13 mouse cellular contexts compared by ENCODE assay signal in genomic region chr13:90823877-90824276, GRCm38 (mm10).
DNase-seq lines count a peak whose midpoint lies in the region; ATAC-seq and TF ChIP-seq lines count a peak whose summit lies in the region.
"Had no signal": no experiment of that assay in that cellular context is flagged by ENCODE, and none has a peak within 500 bp of the region (broad histone marks: within the 10 kb centered on the region; RNA-seq: fewer than 3 reads in every experiment).

No protein-coding gene starts in this region.

- peak; percentile 22 for DNase-seq in embryo, embryonic 11 days
- no peak for DNase-seq in embryo, embryonic 9.5 days (ENCODE audit: extremely low spot score)
- no peak for DNase-seq in hindbrain, postnatal 0 days (ENCODE audit: low spot score)
- DNase-seq in liver, embryonic 14.5 days (ENCODE audit: low read depth in 3 of 3, low spot score in 3 of 3) = no peak
- DNase-seq in liver (no peak), Patski (ENCODE audit: low read depth, low spot score) (no peak)
- no peak for DNase-seq in cerebellum, adult 2 months
- DNase-seq: adrenal gland, adult 2 months; B cell, adult 2 months; cerebellum, adult 8-10 months; thymus, postnatal 36 days had no signal

- no peak for TF ChIP-seq POLR2A in cerebellum, adult 2 months (IDR thresholded peaks at IDR 0.05; ENCODE audit: borderline replicate concordance, insufficient read depth, low read length)

- no peaks in the 10 kb centered on the region for H3K36me3 ChIP-seq in hindbrain, postnatal 0 days (ENCODE audit: insufficient read depth, low read length)
- H3K36me3 ChIP-seq in hindbrain, embryonic 16.5 days (ENCODE audit: control insufficient read depth, insufficient read depth, low read length) = no peaks in the 10 kb centered on the region
- no peaks in the 10 kb centered on the region for H3K36me3 ChIP-seq in liver, embryonic 14.5 days (replicated peaks; ENCODE audit: control insufficient read depth, insufficient read depth, low read depth)
- H3K36me3 ChIP-seq: limb, embryonic 12.5 days had no signal

- H3K4me2 ChIP-seq in hindbrain, postnatal 0 days (ENCODE audit: low read depth, low read length) = no peak overlapping the region
- no peak overlapping the region for H3K4me2 ChIP-seq in hindbrain, embryonic 16.5 days (ENCODE audit: low read length)
- no peak overlapping the region for H3K4me2 ChIP-seq in liver, embryonic 14.5 days (ENCODE audit: low read depth)
- H3K4me2 ChIP-seq: limb, embryonic 12.5 days had no signal

- no peak overlapping the region for H3K9ac ChIP-seq in hindbrain, postnatal 0 days (replicated peaks; ENCODE audit: low read length)
- no peak overlapping the region for H3K9ac ChIP-seq in hindbrain, embryonic 16.5 days (ENCODE audit: low read depth, low read length)
- no peak overlapping the region for H3K9ac ChIP-seq in liver, embryonic 14.5 days (replicated peaks)
- H3K9ac ChIP-seq: limb, embryonic 12.5 days had no signal

- CTCF ChIA-PET in Patski (lab: Charles Lee) = interaction anchor here (0.9 to 1.6 kb wide), 2 partner anchors 308 to 1156 kb away, joined by 3 read pairs; no protein-coding TSS in a partner anchor

- in situ Hi-C loops in Patski (cut with MboI; ENCODE audit: low pct_unique_long_range_greater_than_20kb) = no loop called here

- POLR2A ChIA-PET in Patski (lab: Charles Lee) = no interaction called here

- H3K27ac ChIP-seq in hindbrain, postnatal 0 days = no peak overlapping the region
- H3K27ac ChIP-seq in hindbrain, embryonic 16.5 days (ENCODE audit: low read depth, low read length) = no peak overlapping the region
- H3K27ac ChIP-seq in liver, embryonic 14.5 days = no peak overlapping the region
- no peak overlapping the region for H3K27ac ChIP-seq in cerebellum, adult 2 months (ENCODE audit: insufficient read depth, low read length)
- H3K27ac ChIP-seq: limb, embryonic 12.5 days had no signal

- H3K27me3 ChIP-seq in hindbrain, postnatal 0 days (ENCODE audit: insufficient read depth, low read length) = no peaks in the 10 kb centered on the region
- no peaks in the 10 kb centered on the region for H3K27me3 ChIP-seq in hindbrain, embryonic 16.5 days (replicated peaks; ENCODE audit: control insufficient read depth, insufficient read depth, low read length)
- H3K27me3 ChIP-seq in liver, embryonic 14.5 days (ENCODE audit: control insufficient read depth, insufficient read depth, low read length) = no peaks in the 10 kb centered on the region
- H3K27me3 ChIP-seq in Patski = no peaks in the 10 kb centered on the region
- H3K27me3 ChIP-seq in cerebellum, adult 2 months (ENCODE audit: control insufficient read depth, insufficient read depth, low read length) = no peaks in the 10 kb centered on the region
- H3K27me3 ChIP-seq: limb, embryonic 12.5 days had no signal

- no peak for TF ChIP-seq EP300 in liver, embryonic 14.5 days (IDR thresholded peaks at IDR 0.05; ENCODE audit: low read depth)

- no peak overlapping the region for H3K4me3 ChIP-seq in hindbrain, postnatal 0 days (ENCODE audit: low read length)
- H3K4me3 ChIP-seq in hindbrain, embryonic 16.5 days (ENCODE audit: low read length) = no peak overlapping the region
- no peak overlapping the region for H3K4me3 ChIP-seq in liver, embryonic 14.5 days (ENCODE audit: insufficient read depth in 1 of 2, low read depth in 2 of 2, low read length in 2 of 2)
- no peak overlapping the region for H3K4me3 ChIP-seq in cerebellum, adult 2 months (replicated peaks; ENCODE audit: insufficient read depth, low read depth, low read length)
- H3K4me3 ChIP-seq: limb, embryonic 12.5 days had no signal

- peak; percentile 34 for TF ChIP-seq CTCF in hindbrain, postnatal 0 days (IDR thresholded peaks at IDR 0.05; ENCODE audit: low read depth)
- TF ChIP-seq CTCF in liver, embryonic 14.5 days (IDR thresholded peaks at IDR 0.05; ENCODE audit: low read depth) = 0 out of 2 replicates have a peak, but pooled peaks have one; percentile 14
- TF ChIP-seq CTCF in Patski (IDR thresholded peaks at IDR 0.05) = peak; percentile 79
- no peak for TF ChIP-seq CTCF in cerebellum, adult 2 months (IDR thresholded peaks at IDR 0.05; ENCODE audit: borderline replicate concordance, insufficient read depth, low read depth, low read length)

- H3K9me3 ChIP-seq in hindbrain, postnatal 0 days (ENCODE audit: low read length) = no peaks in the 10 kb centered on the region
- H3K9me3 ChIP-seq in hindbrain, embryonic 16.5 days (ENCODE audit: control insufficient read depth, low read length) = no peaks in the 10 kb centered on the region
- no peaks in the 10 kb centered on the region for H3K9me3 ChIP-seq in liver, embryonic 14.5 days (ENCODE audit: control insufficient read depth, low read length)
- H3K9me3 ChIP-seq: limb, embryonic 12.5 days had no signal

- H3K4me1 ChIP-seq in hindbrain, postnatal 0 days (ENCODE audit: insufficient read depth, low read length) = no peaks in the 10 kb centered on the region
- H3K4me1 ChIP-seq in hindbrain, embryonic 16.5 days (ENCODE audit: control insufficient read depth, insufficient read depth, low read depth, low read length) = no peaks in the 10 kb centered on the region
- H3K4me1 ChIP-seq in liver, embryonic 14.5 days (replicated peaks; ENCODE audit: control insufficient read depth in 2 of 2, insufficient read depth in 2 of 2, low read length in 1 of 2) = no peaks in the 10 kb centered on the region
- no peaks in the 10 kb centered on the region for H3K4me1 ChIP-seq in cerebellum, adult 2 months (ENCODE audit: control insufficient read depth, insufficient read depth, low read length)

- 69% methylated on average over 5 of the region's 5 CpGs for WGBS in hindbrain, postnatal 0 days
- 70% methylated on average over 5 of the region's 5 CpGs for WGBS in hindbrain, embryonic 16.5 days
- WGBS in liver, embryonic 14.5 days (ENCODE audit: insufficient replicate concordance) = 46% methylated on average over 5 of the region's 5 CpGs
- 62% methylated on average over 5 of the region's 5 CpGs for WGBS in cerebellum, adult 2 months

- ATAC-seq in hindbrain, postnatal 0 days = no peak
- no peak for ATAC-seq in hindbrain, embryonic 16.5 days
- ATAC-seq in liver, embryonic 14.5 days (ENCODE audit: insufficient read depth) = no peak
- no peak for ATAC-seq in Patski
